Mouse (Mus musculus): ENCODE results near the gene Oxct2b. TPM values are rescaled to one million over a fixed set of nuclear protein-coding genes. Genes with fewer than 3 reads are reported as not detected.
"Not testable (repeated sequence)": the region's sequence is repeated elsewhere in the genome, so short reads cannot be mapped to it uniquely, and the experiment has no call there.

Oxct2b gene
- total RNA-seq, 2 experiments from 2014 or later: not detected

DNA sequence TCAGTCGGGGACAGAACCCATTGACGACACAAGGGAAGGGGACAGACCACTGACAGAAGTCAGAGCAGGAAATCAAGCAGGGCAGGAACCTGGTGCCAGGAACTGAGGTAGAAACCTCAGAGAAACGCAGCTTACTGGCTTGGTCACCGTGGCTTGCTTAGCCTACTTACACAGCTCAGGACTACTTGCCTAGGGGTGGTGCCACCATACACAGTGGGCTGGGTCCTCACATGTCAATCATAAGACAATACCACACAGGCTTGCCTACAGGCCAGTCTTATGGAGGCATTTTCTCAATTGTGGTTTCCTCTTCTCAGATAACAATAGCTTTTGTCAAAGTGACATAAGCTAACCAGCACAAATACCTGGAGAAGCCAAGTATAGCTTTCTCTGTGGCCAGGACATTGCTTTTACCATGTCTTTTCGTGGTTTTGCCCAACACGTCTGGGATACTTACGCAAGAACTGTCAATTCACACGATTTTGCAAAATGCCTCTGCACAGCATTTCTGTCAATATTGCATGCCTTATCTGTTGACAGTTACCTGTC lies 3.8 kb upstream of the Oxct2b start:
- no peak for DNase-seq (ENCODE audit: low spot score)

DNA sequence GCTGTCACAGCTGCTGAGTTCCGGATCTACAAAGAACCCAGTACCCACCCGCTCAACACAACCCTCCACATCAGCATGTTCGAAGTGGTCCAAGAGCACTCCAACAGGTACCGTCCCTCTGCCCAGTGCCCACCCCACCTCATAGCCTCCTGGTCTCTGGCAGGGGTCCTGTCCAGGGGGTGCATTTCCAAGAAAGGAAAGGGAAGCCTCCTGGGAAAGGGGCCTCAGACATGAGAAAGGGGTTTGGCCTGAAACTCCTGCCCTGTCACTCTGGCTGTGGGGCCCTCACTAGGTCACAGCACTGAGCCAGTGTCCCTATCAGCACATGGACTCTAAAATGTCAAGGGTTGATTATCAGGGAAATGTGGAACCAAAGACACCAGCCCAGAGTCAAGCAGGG lies 1.4 kb upstream of the Oxct2b start:
- not testable (repeated sequence) for DNase-seq (ENCODE audit: low spot score)

DNA sequence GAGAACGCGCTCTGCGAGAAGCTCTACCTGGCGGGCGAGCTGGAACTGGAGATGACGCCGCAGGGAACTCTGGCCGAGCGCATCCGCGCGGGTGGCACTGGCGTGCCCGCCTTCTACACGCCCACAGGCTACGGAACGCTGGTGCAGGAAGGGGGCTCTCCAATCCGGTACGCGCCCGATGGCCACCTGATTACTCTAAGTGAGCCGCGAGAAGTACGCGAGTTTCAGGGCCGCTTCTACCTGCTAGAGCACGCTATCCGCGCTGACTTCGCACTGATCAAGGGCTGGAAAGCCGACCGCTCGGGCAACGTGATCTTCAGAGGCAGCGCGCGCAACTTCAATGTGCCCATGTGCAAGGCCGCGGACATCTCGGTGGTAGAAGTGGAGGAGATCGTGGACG lies 574 bp downstream of the Oxct2b start:
- not testable (repeated sequence) for DNase-seq (ENCODE audit: low spot score)

DNA sequence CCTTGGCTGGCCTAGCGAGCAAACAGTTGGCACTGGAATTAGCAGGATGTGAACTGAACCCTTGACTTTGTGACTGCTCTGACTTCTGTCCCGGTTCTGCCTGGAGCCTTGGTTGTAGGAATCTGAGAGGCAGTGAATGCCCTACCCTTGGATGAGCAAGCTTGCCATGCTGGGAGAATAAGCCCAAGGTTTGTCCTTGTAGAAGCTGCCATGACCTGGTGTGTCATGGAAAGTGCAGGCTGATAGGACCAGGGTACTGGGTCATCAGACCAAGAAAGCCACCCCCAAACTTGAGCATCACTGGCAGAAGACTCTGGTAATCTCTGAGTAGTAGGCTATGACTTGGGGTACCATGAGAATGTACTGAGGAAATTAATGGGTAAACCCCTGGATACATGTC lies 5.2 kb downstream of the Oxct2b start:
- no peak for DNase-seq (ENCODE audit: low spot score)

DNA sequence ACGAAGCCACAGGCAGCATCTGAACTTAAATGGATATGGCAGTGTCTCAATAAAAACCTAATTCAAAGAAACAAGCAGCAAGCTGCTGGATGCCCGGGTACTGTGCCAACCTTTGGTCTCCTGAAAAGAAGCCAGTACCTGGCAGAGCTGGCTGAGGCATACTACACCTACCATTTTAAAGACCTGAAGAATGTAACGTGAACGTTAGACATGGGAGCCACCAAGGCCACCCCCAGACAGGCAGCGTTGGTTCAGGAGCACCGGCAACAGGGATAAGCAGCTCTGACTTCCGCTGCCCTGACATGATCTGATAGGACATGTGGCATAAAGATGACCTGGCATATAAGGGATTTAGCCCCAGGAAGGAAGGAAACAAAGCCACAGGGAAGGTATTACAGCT lies 10.6 kb downstream of the Oxct2b start:
- no peak for DNase-seq (ENCODE audit: low spot score)

DNA sequence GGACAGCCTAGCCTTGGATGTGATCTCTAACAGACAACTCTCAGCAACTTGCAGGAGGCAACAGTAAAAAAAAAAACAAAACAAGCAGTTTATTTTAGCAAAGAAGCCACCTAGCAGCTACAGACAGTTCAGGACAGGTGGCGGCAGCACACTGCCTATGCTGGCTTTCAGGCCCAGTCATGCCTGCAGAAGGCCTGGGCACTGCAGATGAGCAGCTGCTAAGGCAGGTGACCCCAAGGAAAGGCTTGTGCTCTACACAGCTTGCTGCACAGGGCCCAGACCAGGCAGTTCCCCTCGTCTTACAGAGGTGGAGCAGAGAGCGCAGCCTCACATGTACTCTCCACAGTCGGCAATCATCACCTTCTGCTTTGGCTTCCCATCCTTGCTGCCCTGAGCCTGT lies 11.0 kb downstream of the Oxct2b start:
- DNase-seq (ENCODE audit: low spot score): no peak

DNA sequence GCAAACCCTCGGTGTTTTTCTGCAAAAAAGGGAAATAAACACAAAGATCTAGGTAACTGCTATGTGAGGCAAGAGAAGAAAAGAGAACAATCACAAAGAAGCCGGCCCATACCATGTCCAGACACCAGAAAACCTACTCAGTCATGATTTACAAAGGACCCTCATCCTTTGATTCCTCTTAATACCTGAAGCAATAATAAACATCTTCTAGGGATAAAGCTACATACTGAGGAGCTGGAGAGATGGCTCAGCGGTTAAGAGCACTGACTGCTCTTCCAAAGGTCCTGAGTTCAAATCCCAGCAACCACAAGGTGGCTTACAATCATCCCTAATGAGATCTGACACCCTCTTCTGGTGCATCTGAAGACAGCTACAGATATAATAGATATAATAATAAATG lies 21.5 kb downstream of the Oxct2b start:
- DNase-seq (ENCODE audit: low spot score): no peak

DNA sequence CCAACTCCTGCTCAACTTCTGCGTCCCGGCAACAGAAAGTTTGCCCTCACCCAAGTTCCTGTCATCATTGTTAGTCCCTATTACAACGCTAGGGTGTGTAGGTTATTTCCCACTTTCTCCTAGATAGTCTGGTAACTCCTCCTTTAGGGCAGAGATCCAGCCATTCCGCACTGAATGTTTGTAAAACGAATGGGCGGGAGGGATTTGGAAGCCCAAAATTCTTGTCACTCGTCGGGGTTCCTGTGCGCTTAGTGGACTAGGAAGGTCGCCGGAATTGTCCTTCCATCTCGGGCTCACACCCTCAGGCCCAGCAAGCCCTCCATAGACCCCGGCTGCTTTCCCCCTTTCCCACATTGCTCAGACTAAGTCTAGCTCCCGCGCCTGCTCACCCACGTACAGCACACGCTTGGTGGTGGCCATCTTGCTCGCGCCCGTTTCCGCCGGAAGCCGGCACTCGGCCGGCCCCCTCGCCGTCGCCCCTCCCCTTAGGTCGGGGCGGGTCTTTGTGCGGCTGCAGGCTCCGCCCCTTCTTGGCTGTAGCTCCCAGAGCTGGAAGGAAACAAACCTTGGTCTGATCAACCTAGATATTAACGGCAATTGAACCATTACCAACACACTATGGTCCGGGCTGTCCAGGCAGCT lies 23.6 kb downstream of the Oxct2b start, which contains the start of gene Ppie:
Ppie (minus strand) TSS at position 439 of the 642 bp plus-strand sequence.
- peak; percentile 78 for DNase-seq (ENCODE audit: low spot score)

DNA sequence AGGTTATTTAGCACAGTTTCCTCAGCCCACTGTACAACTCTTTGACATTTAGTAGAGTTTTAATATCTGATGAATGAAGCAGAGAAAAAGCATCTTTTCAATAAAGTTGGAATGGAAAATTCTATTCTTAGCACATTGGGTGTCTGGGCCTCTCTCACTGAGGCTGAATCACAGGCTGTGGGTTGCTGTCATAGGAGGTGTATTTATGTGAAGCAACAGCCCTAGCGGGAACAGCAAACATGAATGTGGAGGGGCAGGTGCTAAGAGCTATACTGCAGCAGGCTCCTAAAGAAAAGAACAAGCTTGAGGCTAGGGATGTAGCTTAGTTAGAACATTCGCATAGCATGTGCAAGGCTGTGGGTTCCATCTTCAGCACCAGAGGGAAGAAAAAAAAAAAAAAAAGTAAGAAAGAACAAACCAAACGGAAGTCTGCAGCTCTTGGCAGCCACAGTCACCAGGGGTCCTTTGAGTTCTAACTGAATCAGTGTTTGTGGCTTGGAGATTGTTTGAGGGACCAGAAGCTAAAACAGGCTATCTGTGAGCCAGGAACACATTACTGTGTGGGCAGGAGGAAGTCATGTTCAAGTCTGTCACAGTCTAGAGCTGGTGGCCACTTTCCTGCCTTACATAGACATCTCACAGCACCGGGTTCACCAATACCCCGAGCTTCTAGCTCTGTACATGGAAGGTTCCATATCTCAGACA lies 31.5 kb downstream of the Oxct2b start:
- DNase-seq (ENCODE audit: low spot score): no peak

DNA sequence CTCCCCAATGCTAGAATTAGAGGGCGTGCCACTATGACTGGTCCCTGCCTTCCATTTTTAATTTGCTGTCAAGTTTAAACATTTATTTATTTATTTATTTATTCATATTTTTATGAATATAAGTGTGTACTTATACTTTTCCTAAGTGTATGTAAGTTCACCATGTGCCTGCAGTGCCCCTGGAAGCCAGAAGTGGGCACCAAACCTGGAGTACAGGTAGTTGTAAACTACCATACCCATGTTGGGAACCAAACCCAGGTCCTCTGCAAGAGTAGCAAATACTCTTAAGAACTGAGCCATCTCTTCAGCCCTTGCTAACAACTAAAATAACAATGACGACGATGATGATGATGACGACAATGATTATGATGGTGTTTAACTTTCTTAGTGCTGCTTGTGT lies 35.9 kb downstream of the Oxct2b start:
- no peak for DNase-seq (ENCODE audit: low spot score)

DNA sequence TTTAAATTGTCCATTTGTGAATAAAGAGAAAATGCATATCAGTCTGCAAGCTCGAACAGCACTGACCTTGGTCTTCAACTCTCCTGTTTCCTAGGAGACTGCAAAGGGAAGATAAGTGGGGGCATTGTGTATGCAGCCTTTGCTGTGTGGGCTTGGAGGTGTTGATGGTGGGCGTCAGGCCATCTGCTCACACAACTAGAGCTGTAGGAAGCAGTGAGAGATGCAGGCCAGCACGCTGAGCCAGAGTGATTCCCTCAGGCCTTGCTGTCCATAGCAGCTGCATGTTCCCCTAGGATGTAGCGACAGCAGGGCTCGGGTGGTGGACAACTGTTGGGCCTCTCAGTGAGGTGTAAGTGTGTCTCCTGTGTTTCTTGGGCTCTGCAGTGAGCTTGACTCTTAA lies 36.9 kb downstream of the Oxct2b start:
- no peak for DNase-seq (ENCODE audit: low spot score)

DNA sequence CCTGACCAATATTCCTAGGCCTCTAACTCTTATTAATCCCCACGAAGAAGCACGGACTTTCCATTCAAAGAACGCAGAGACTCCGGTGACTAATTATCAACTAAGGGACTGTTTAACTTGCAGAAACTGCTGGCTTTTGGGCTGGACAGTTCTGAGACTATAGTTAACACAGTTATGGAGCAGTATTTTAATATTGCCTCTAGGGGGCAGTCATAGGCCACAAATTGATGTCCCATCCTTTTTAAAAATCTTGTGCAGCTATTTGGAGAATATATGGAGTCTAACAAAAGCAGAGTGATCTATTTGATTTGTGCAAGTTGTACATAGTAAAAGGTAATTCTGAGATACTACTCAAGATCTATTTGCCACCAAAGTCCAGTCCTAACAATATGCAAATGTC lies 38.9 kb downstream of the Oxct2b start:
- peak; percentile 43 for DNase-seq (ENCODE audit: low spot score)

DNA sequence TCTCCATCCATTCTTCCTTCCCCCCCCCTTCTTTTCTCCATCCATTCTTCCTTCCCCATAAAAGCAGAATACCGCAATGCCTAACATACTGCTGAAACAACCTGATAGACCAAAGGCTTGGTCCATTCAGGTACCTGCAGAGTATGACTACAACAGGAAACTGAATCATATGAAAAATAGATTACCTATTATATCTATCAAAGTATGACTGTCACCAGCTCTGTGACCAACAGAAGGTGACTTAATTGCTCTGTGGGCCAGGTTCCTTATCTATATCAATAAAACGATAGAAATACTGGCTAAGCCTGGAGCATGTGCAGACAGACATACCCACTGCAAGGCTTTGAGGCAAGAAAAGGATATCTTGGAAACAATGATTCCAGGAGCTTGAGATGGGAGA lies 39.4 kb downstream of the Oxct2b start:
- no peak for DNase-seq (ENCODE audit: low spot score)

DNA sequence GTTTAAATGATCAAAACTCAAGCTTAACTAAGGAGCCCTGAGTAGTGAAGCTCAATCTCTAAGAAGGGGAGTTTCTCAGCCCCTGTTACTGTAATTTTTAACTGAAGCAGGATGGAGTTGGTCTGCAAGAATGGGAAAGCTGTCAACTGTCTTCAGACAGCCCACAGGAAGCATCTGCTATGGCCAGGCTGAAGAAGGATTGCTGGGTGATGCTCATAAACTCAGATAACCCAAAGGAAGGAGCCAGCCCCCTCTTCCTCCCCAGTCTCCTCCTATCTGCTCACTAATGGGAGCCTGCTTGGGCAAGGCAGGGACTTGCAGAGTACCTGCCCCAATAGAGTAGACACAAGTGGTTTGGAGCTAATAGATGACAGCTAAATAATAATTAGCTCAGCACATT lies 39.8 kb downstream of the Oxct2b start:
- no peak for DNase-seq (ENCODE audit: low spot score)

DNA sequence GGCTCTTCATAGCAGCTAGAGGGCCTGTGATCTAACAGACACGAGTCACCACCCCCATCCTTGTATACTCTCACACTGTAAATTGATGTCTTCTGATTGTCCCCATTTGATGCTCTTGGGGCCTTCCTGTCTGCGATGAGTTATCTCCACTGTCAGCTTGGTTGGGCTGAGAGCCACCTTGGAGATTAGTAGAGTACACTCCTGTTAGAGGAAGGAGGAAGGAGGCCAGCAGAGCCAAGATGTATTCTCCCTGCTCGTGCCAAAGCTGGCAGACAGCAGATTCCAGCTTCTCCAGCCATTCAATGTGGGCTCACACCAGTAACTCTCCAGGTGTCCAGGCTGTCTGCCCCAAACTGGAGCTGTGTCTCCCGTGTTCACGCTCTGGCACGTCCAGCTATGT lies 44.5 kb downstream of the Oxct2b start:
- DNase-seq (ENCODE audit: low spot score): no peak

DNA sequence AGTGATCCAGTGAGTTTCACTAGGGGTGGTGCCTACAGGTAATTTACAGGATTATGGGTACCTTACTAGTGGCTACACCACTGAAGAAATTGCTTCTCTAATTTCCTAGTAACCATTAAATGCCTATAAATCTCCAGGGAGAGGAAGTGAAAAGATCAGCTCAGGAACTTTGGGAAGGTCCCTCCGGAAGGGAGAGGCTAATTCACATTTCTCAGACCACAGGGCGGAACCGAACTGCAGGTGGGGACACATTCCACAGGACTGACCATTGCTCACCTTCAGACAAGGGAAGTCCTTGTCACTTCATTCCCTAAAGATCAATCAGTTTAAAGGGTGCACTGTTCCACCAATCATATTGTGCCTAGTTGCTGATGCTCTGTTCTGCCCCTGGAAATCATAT lies 45.2 kb downstream of the Oxct2b start:
- not testable (repeated sequence) for DNase-seq (ENCODE audit: low spot score)

DNA sequence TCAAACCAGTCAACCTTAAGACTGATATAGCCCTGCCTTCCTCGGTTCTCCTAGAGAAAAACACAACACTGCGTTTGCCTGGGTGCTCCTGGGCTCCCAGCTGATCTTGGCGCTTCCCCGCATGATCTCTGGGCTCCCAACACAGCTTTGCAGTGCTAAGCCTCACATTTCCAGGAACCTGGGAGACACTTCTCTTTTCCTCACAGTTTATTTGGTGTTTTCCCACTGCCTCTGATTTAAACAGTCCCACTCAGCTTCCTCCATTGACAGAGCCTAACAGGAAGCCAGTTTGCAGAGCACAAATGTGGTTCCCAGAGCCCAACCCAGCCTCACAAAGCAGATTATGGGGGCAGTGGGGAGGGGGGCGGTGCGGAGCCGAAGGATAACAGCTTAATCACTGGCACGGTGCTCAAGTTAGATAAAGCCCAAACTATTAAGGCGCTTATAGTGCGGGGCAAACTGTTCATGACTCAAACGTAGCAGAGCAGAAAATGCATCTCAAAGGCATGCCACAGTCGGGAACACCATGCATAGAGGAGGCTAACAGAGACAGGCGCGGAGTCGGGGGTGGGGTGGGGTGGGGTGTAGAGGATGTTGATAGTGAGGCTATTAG lies 46.3 kb downstream of the Oxct2b start:
- DNase-seq (ENCODE audit: low spot score): no peak

DNA sequence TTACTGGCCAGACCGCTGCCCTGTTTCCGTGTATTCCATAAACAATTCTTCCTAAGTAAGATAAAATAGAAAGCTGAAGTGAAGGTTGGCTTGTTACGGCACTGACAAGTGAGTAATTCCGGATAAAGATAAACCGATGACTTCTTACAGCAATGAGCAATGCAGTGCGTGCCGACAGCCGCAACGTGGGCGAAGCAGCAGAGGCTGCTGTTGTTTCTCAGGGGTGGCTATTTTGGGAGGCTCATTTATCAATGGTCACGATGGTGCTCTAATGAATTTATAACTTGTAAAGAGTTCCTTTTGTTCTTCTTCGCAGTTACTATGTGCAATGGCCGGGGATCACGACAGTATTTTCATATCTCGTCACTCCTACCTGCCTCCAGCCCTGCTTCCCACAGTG lies 48.1 kb downstream of the Oxct2b start:
- no peak for DNase-seq (ENCODE audit: low spot score)
